In the genomic region with DNA sequence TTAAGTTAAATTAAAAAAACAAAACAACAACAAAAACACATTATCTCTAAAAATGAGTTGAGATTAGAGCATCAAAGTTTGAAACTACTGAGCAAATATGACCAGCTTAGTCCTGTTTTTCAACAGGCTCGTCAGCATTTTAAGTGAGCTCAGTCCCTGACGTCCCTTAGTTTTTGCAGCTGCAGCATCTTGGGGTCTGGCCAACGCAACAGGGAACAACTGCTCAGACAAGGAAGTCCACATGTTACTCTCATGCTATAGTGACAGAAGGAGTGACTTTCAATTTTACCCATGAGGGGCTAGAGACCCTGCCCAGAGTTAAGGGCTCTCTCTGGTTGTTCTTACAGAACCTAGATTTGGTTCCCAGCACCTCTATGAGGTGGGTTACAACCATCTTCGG, we compare ENCODE assay signal across 27 mouse cellular contexts. TPM values are rescaled to one million over a fixed set of nuclear protein-coding genes. Genes with fewer than 3 reads are reported as not detected.
DNase-seq lines count a peak whose midpoint lies in the region; ATAC-seq and TF ChIP-seq lines count a peak whose summit lies in the region.
"Had no signal": no experiment of that assay in that cellular context is flagged by ENCODE, and none has a peak within 500 bp of the region (broad histone marks: within the 10 kb centered on the region; RNA-seq: fewer than 3 reads in every experiment).

No protein-coding gene starts in this region.

- H3K4me3 ChIP-seq in embryonic facial prominence, embryonic 14.5 days (ENCODE audit: low read depth, low read length): no peak overlapping the region
- no peak overlapping the region for H3K4me3 ChIP-seq in embryonic facial prominence, embryonic 10.5 days
- no peak overlapping the region for H3K4me3 ChIP-seq in layer of hippocampus, adult 2 months
- no peak overlapping the region for H3K4me3 ChIP-seq in spleen, adult 2 months (ENCODE audit: extremely low read depth, insufficient read depth, insufficient read length)
- H3K4me3 ChIP-seq: embryonic facial prominence, embryonic 13.5 days; forebrain, embryonic 10.5 days; forebrain, embryonic 13.5 days; gastrocnemius, adult 2 months; heart, embryonic 13.5 days had no signal

- no peak overlapping the region for H3K27ac ChIP-seq in embryonic facial prominence, embryonic 14.5 days (replicated peaks; ENCODE audit: low read depth, low read length)
- H3K27ac ChIP-seq in embryonic facial prominence, embryonic 10.5 days (replicated peaks): no peak overlapping the region
- 0 out of 2 replicates have a peak overlapping the region, but pooled peaks have one; percentile 43 for H3K27ac ChIP-seq in layer of hippocampus, adult 2 months
- H3K27ac ChIP-seq in spleen, adult 2 months (ENCODE audit: insufficient read depth, low read length): peak overlapping the region; percentile 13; the same call in 1 of the 2 replicates
- H3K27ac ChIP-seq: embryonic facial prominence, embryonic 13.5 days; forebrain, embryonic 10.5 days; forebrain, embryonic 13.5 days; gastrocnemius, adult 2 months; heart, embryonic 13.5 days; hindbrain, embryonic 14.5 days; hindbrain, postnatal 0 days had no signal

- no peak for TF ChIP-seq POLR2A in spleen, adult 2 months (IDR thresholded peaks at IDR 0.05; ENCODE audit: low read depth, low read length)

- 81% methylated on average over 4 of the region's 4 CpGs for WGBS in embryonic facial prominence, embryonic 14.5 days
- 90% methylated on average over 4 of the region's 4 CpGs for WGBS in embryonic facial prominence, embryonic 10.5 days
- WGBS in spleen, adult 2 months: 82% methylated on average over 4 of the region's 4 CpGs

- H3K36me3 ChIP-seq in embryonic facial prominence, embryonic 14.5 days (ENCODE audit: control insufficient read depth, insufficient read depth, low read length): peaks cover 55% of the 10 kb centered on the region
- peaks cover 78% of the 10 kb centered on the region for H3K36me3 ChIP-seq in embryonic facial prominence, embryonic 10.5 days (replicated peaks)
- peaks cover 3% of the 10 kb centered on the region; the same call in 1 of the 2 replicates for H3K36me3 ChIP-seq in spleen, adult 2 months (ENCODE audit: control insufficient read depth, insufficient read depth, low read length)

- no peaks in the 10 kb centered on the region for H3K9me3 ChIP-seq in embryonic facial prominence, embryonic 14.5 days (ENCODE audit: control insufficient read depth, low read length)
- no peaks in the 10 kb centered on the region for H3K9me3 ChIP-seq in embryonic facial prominence, embryonic 10.5 days
- H3K9me3 ChIP-seq: embryonic facial prominence, embryonic 13.5 days; forebrain, embryonic 10.5 days; forebrain, embryonic 13.5 days; heart, embryonic 13.5 days had no signal

- H3K4me1 ChIP-seq in embryonic facial prominence, embryonic 14.5 days (ENCODE audit: control insufficient read depth, insufficient read depth, low read length): no peaks in the 10 kb centered on the region
- no peaks in the 10 kb centered on the region for H3K4me1 ChIP-seq in embryonic facial prominence, embryonic 10.5 days
- peaks cover 25% of the 10 kb centered on the region; the same call in 1 of the 2 replicates for H3K4me1 ChIP-seq in spleen, adult 2 months (ENCODE audit: control insufficient read depth, insufficient read depth, insufficient read length)
- H3K4me1 ChIP-seq: embryonic facial prominence, embryonic 13.5 days; forebrain, embryonic 10.5 days; forebrain, embryonic 13.5 days; heart, embryonic 13.5 days had no signal

- ATAC-seq in embryonic facial prominence, embryonic 14.5 days (ENCODE audit: low read depth): no peak
- ATAC-seq: activated CD4-positive, CD25-positive, alpha-beta regulatory T cell, adult 4 months; forebrain, embryonic 13.5 days; forebrain, embryonic 16.5 days; hindbrain, postnatal 0 days; inflammation-experienced regulatory T-cells, adult 6 months; intestine, embryonic 16.5 days had no signal

- no peak overlapping the region for H3K4me2 ChIP-seq in embryonic facial prominence, embryonic 14.5 days (ENCODE audit: low read depth, low read length)
- H3K4me2 ChIP-seq: embryonic facial prominence, embryonic 13.5 days; forebrain, embryonic 13.5 days; heart, embryonic 13.5 days; hindbrain, embryonic 14.5 days had no signal

- DNase-seq in embryonic facial prominence, embryonic 14.5 days (ENCODE audit: low spot score): peak; percentile 4
- no peak for DNase-seq in embryonic facial prominence, embryonic 10.5 days (ENCODE audit: low spot score)
- peak; percentile 16 to 36 for DNase-seq in heart, adult 9 months (ENCODE audit: low spot score in 2 of 2)
- DNase-seq in heart, postnatal 4 days: no peak
- DNase-seq in layer of hippocampus, adult 2 months (ENCODE audit: low spot score in 2 of 2): no peak
- no peak for DNase-seq in layer of hippocampus, adult 8-10 months (ENCODE audit: low spot score in 2 of 2)
- DNase-seq in spleen, adult 2 months (ENCODE audit: low read depth in 1 of 2, low spot score in 2 of 2): no peak
- DNase-seq in spleen, postnatal 14 days (ENCODE audit: low spot score in 2 of 2): no peak
- DNase-seq: adrenal gland, adult 8-10 months; adrenal gland, postnatal 25 days; cerebellum, adult 11 months; cerebellum, adult 2 months; cerebellum, adult 9-11 months; cerebellum, postnatal 25 days; gastrocnemius, adult 2 months; gastrocnemius, postnatal 14 days had no signal

- no peak for TF ChIP-seq CTCF in layer of hippocampus, adult 2 months (conservative IDR thresholded peaks at IDR 0.05)
- no peak for TF ChIP-seq CTCF in spleen, adult 2 months (IDR thresholded peaks at IDR 0.05; ENCODE audit: extremely low read depth, insufficient read depth, insufficient read length, insufficient replicate concordance)

- no peak overlapping the region for H3K9ac ChIP-seq in embryonic facial prominence, embryonic 14.5 days (ENCODE audit: low read depth, low read length)
- H3K9ac ChIP-seq: embryonic facial prominence, embryonic 13.5 days; forebrain, embryonic 13.5 days; heart, embryonic 13.5 days; hindbrain, embryonic 14.5 days had no signal

- H3K27me3 ChIP-seq in embryonic facial prominence, embryonic 14.5 days (replicated peaks; ENCODE audit: control insufficient read depth, insufficient read depth, low read length): no peaks in the 10 kb centered on the region
- H3K27me3 ChIP-seq in embryonic facial prominence, embryonic 10.5 days (replicated peaks; ENCODE audit: low read depth, poor library complexity, severe bottlenecking): no peaks in the 10 kb centered on the region
- H3K27me3 ChIP-seq in spleen, adult 2 months (ENCODE audit: control insufficient read depth, insufficient read depth, low read length): no peaks in the 10 kb centered on the region
- H3K27me3 ChIP-seq: embryonic facial prominence, embryonic 13.5 days; forebrain, embryonic 13.5 days; heart, embryonic 13.5 days had no signal

RNA-seq across cellular contexts. Expression of a gene that starts 17.4 kb away (rescaled TPM):
- 47.9 and 49.4 TPM in 2 replicates for polyA plus RNA-seq in embryonic facial prominence, embryonic 14.5 days (2014; fragmentation: Nextera tagmentation; extraction: Ambion mirVana)
- 47.0 and 48.7 TPM in 2 replicates for polyA plus RNA-seq in embryonic facial prominence, embryonic 10.5 days (2016; fragmentation: Nextera tagmentation; extraction: Ambion mirVana)
- 10 to 100 TPM; 24.0 to 25.3 TPM for total RNA-seq in heart, postnatal 4 days (2021)
- total RNA-seq in layer of hippocampus, adult 2 months (2021): 10 to 100 TPM; 49.6 to 51.6 TPM
- total RNA-seq in layer of hippocampus, adult 8-10 months (2022): 10 to 100 TPM; 42.9 to 55.7 (median 47.1) TPM
- 18.5 and 21.1 TPM in 2 replicates for polyA plus RNA-seq in spleen, adult 2 months (2012; rRNA removed)

RNA-seq across cellular contexts. Expression of a gene that starts 17.6 kb away (rescaled TPM):
- polyA plus RNA-seq in embryonic facial prominence, embryonic 14.5 days (2014; fragmentation: Nextera tagmentation; extraction: Ambion mirVana): 16.1 and 20.0 TPM in 2 replicates
- polyA plus RNA-seq in embryonic facial prominence, embryonic 10.5 days (2016; fragmentation: Nextera tagmentation; extraction: Ambion mirVana): 31.5 and 33.5 TPM in 2 replicates
- 10 to 100 TPM in 1 of 2 experiments, 1 to 10 TPM in 1; 9.7 to 10.8 TPM for total RNA-seq in heart, postnatal 4 days (2021)
- total RNA-seq in layer of hippocampus, adult 2 months (2021): 10 to 100 TPM; 10.7 to 13.4 TPM
- total RNA-seq in layer of hippocampus, adult 8-10 months (2022): 10 to 100 TPM; 13.3 to 17.5 (median 15.2) TPM
- 18.0 and 19.4 TPM in 2 replicates for polyA plus RNA-seq in spleen, adult 2 months (2012; rRNA removed)

RNA-seq across cellular contexts. Expression of a gene that starts 41.2 kb away (rescaled TPM):
- 45.5 and 46.4 TPM in 2 replicates for polyA plus RNA-seq in embryonic facial prominence, embryonic 14.5 days (2014; fragmentation: Nextera tagmentation; extraction: Ambion mirVana)
- polyA plus RNA-seq in embryonic facial prominence, embryonic 10.5 days (2016; fragmentation: Nextera tagmentation; extraction: Ambion mirVana): 24.2 and 24.4 TPM in 2 replicates
- total RNA-seq in heart, postnatal 4 days (2021): 100 to 1,000 TPM; 173 to 189 TPM
- 10 to 100 TPM; 76.5 to 77.4 TPM for total RNA-seq in layer of hippocampus, adult 2 months (2021)
- total RNA-seq in layer of hippocampus, adult 8-10 months (2022): 10 to 100 TPM; 69.6 to 81.2 (median 75.2) TPM
- polyA plus RNA-seq in spleen, adult 2 months (2012; rRNA removed): 31.6 and 40.7 TPM in 2 replicates

RNA-seq across cellular contexts. Expression of a gene that starts 47.3 kb away (rescaled TPM):
- 3.9 and 4.5 TPM in 2 replicates for polyA plus RNA-seq in embryonic facial prominence, embryonic 14.5 days (2014; fragmentation: Nextera tagmentation; extraction: Ambion mirVana)
- polyA plus RNA-seq in embryonic facial prominence, embryonic 10.5 days (2016; fragmentation: Nextera tagmentation; extraction: Ambion mirVana): 6.5 and 7.6 TPM in 2 replicates
- 1 to 10 TPM; 1.0 to 1.7 TPM for total RNA-seq in heart, postnatal 4 days (2021)
- total RNA-seq in layer of hippocampus, adult 2 months (2021): under 1 TPM; 0.27 to 0.54 TPM
- total RNA-seq in layer of hippocampus, adult 8-10 months (2022): 1 to 10 TPM in 1 of 4 experiments, under 1 TPM in 3; 0.56 to 1.2 (median 0.73) TPM
- 1.2 and 1.5 TPM in 2 replicates for polyA plus RNA-seq in spleen, adult 2 months (2012; rRNA removed)
- total RNA-seq: common myeloid progenitor, adult 5-6 weeks; hindbrain, postnatal 0 days had no signal

Comparison
In these comparisons a context has a peak if more than half of its experiments do, and no peak if none do; other contexts are left out.
1. DNase-seq: peak in embryonic facial prominence, embryonic 14.5 days (single experiment) and heart, adult 9 months (2 of 2); none in embryonic facial prominence, embryonic 10.5 days (single experiment), heart, postnatal 4 days (single experiment), layer of hippocampus, adult 2 months (0 of 2), layer of hippocampus, adult 8-10 months (0 of 2), spleen, adult 2 months (0 of 2) and spleen, postnatal 14 days (0 of 2).
2. H3K27ac ChIP-seq: peak in layer of hippocampus, adult 2 months (single experiment) and spleen, adult 2 months (single experiment); none in embryonic facial prominence, embryonic 14.5 days (single experiment) and embryonic facial prominence, embryonic 10.5 days (single experiment).